Mouse (Mus musculus) E14TG2a.4 (cell line): Measurements from ENCODE around the gene Nid2.
A peak's percentile ranks its signal among the peaks of the same experiment; 100 is the strongest.

ENCODE experiments used
- H3K27me3 ChIP-seq: 2 replicates; pipeline ENCODE4 v1.6.1; 2014; ENCODE audit warnings: low read length, control low read depth; ENCODE audit not compliant: insufficient read depth
- H3K36me3 ChIP-seq: 2 replicates; pipeline ENCODE4 v1.6.1; 2014; ENCODE audit warnings: low read length, control low read depth; ENCODE audit not compliant: insufficient read depth
- H3K4me1 ChIP-seq: replicated peaks from 2 replicates; pipeline ENCODE4 v1.6.1; 2014; ENCODE audit warnings: low read depth, low read length, control low read depth
- H3K4me3 ChIP-seq: replicated peaks from 2 replicates; pipeline ENCODE4 v1.5.1; 2014; ENCODE audit warnings: mild to moderate bottlenecking, low read length
- H3K9me3 ChIP-seq: 2 replicates; pipeline ENCODE4 v1.6.1; 2014; ENCODE audit warnings: low read length, control low read depth
- CTCF ChIP-seq: conservative IDR thresholded peaks from 2 replicates; pipeline ENCODE4 v1.5.1; 2014; ENCODE audit warnings: low read length
- NANOG ChIP-seq: IDR thresholded peaks from 2 replicates; pipeline ENCODE4 v1.6.1; 2014; ENCODE audit warnings: borderline replicate concordance, low read length, mixed read lengths
- POU5F1 ChIP-seq: IDR thresholded peaks from 2 replicates; pipeline ENCODE4 v1.6.1; 2014; ENCODE audit warnings: low read length, borderline replicate concordance

Gene Nid2

GRCm38 (mm10) chr14:19803623-19804022 lies 52.6 kb downstream of the Nid2 start:
- Histone ChIP-seq H3K4me1 (peaks cover 84% of the 10 kb centered on the region), H3K27me3 (no peaks in the 10 kb centered on the region), H3K9me3 (no peaks in the 10 kb centered on the region), H3K36me3 (peaks cover 96% of the 10 kb centered on the region), H3K4me3 (0 out of 2 replicates have a peak overlapping the region, but pooled peaks have one; percentile 8)
- TF ChIP-seq POU5F1 = no peak
- TF ChIP-seq NANOG = no peak
- no peak for TF ChIP-seq CTCF

- Histone ChIP-seq H3K4me1 (peaks cover 55% of the 10 kb centered on the region), H3K27me3 (no peaks in the 10 kb centered on the region), H3K9me3 (no peaks in the 10 kb centered on the region), H3K36me3 (peaks cover 92% of the 10 kb centered on the region), H3K4me3 (no peak overlapping the region)
- TF ChIP-seq CTCF (no peak), POU5F1 (no peak), NANOG (no peak)
Measured at GRCm38 (mm10) chr14:19807339-19807738, 56.3 kb downstream of the Nid2 start.

GRCm38 (mm10) chr14:19807858-19808257 lies 56.8 kb downstream of the Nid2 start:
- no peaks in the 10 kb centered on the region for H3K9me3 ChIP-seq
- TF ChIP-seq POU5F1 = no peak
- no peak for TF ChIP-seq NANOG
- TF ChIP-seq CTCF = no peak
- H3K4me1 ChIP-seq = peaks cover 50% of the 10 kb centered on the region
- H3K27me3 ChIP-seq = no peaks in the 10 kb centered on the region
- H3K4me3 ChIP-seq = no peak overlapping the region
- H3K36me3 ChIP-seq = peaks cover 92% of the 10 kb centered on the region

GRCm38 (mm10) chr14:19809934-19810333 lies 58.9 kb downstream of the Nid2 start:
- Histone ChIP-seq H3K4me3 (no peak overlapping the region), H3K4me1 (peaks cover 29% of the 10 kb centered on the region), H3K36me3 (peaks cover 91% of the 10 kb centered on the region), H3K27me3 (no peaks in the 10 kb centered on the region), H3K9me3 (no peaks in the 10 kb centered on the region)
- TF ChIP-seq CTCF (no peak), NANOG (no peak), POU5F1 (no peak)

GRCm38 (mm10) chr14:19813061-19813460 lies 62.0 kb downstream of the Nid2 start:
- Histone ChIP-seq H3K27me3 (no peaks in the 10 kb centered on the region), H3K4me1 (peaks cover 4% of the 10 kb centered on the region; the same call in 1 of the 2 replicates), H3K36me3 (peaks cover 85% of the 10 kb centered on the region), H3K4me3 (no peak overlapping the region), H3K9me3 (no peaks in the 10 kb centered on the region)
- TF ChIP-seq POU5F1 = no peak
- TF ChIP-seq CTCF = no peak
- TF ChIP-seq NANOG = no peak

- TF ChIP-seq POU5F1 = no peak
- TF ChIP-seq NANOG = no peak
- peak; percentile 93 for TF ChIP-seq CTCF
Measured at GRCm38 (mm10) chr14:19817949-19818348, 66.9 kb downstream of the Nid2 start.

GRCm38 (mm10) chr14:19821686-19822085 lies 70.6 kb downstream of the Nid2 start:
- Histone ChIP-seq H3K27me3 (no peaks in the 10 kb centered on the region), H3K36me3 (peaks cover 47% of the 10 kb centered on the region), H3K4me3 (no peak overlapping the region), H3K4me1 (peaks cover 26% of the 10 kb centered on the region), H3K9me3 (peaks cover 4% of the 10 kb centered on the region; the same call in 1 of the 2 replicates)
- TF ChIP-seq POU5F1 = no peak
- no peak for TF ChIP-seq CTCF
- TF ChIP-seq NANOG = no peak

More at GRCm38 (mm10) chr14:19817949-19818348, 66.9 kb downstream of the Nid2 start:
- H3K9me3 ChIP-seq = peaks cover 4% of the 10 kb centered on the region; the same call in 1 of the 2 replicates
- no peak overlapping the region for H3K4me3 ChIP-seq
- peaks cover 84% of the 10 kb centered on the region for H3K36me3 ChIP-seq
- H3K27me3 ChIP-seq = no peaks in the 10 kb centered on the region
- peaks cover 19% of the 10 kb centered on the region for H3K4me1 ChIP-seq

GRCm38 (mm10) chr14:19823321-19824142 lies 72.5 kb downstream of the Nid2 start, which contains the start of gene Rtraf:
Rtraf (minus strand) TSS chr14:19823824.
- H3K36me3 ChIP-seq = peaks cover 35% of the 10 kb centered on the region
- H3K27me3 ChIP-seq = peaks cover 10% of the 10 kb centered on the region
- H3K9me3 ChIP-seq = peaks cover 4% of the 10 kb centered on the region; the same call in 1 of the 2 replicates
- TF ChIP-seq POU5F1 = no peak
- no peak for TF ChIP-seq NANOG
- no peak for TF ChIP-seq CTCF
- H3K4me3 ChIP-seq = peak within 1 kb of the TSS; percentile 95
- H3K4me1 ChIP-seq = peaks cover 21% of the 10 kb centered on the region
